Mouse (Mus musculus) frontal cortex, postnatal 36 days (tissue): ENCODE measurements around the gene Zw10.

Experiments used
- DNase-seq, 2 experiments: peaks; one replicate each; pipeline ENCODE4 v3.0.0; 2022; ENCODE audit warnings: low spot score in 2 of 2

The Zw10 gene

GRCm38 (mm10) chr9:49055333-49056205, at the start of gene Zw10:
Gene Zw10, plus strand, starts transcription at chr9:49055613.
- DNase-seq: peak; percentile 96

GRCm38 (mm10) chr9:49015824-49016223, 39.6 kb upstream of the Zw10 start:
- DNase-seq: no peak

DNA sequence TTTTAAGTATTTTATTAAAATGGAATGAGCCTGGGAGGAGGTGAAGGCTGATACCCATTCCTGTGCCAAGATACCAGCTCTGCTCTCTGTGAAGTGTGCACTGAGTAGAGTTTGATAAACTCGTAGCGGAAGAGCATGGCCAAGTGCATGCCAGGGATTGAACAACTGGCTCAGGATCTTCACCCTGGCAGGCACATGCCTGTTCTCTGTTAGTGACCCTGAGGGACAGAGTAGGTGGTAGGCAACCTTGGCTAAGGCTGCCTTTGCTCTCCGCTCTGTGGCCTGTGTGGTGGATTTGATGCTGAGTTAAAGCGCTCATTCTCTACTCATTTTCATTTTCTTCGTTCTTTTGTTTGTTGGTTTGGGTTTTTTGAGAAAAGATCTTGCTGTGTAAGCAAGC, 34.1 kb upstream of the Zw10 start:
- no peak for DNase-seq

GRCm38 (mm10) chr9:49023956-49024355, 31.5 kb upstream of the Zw10 start:
- DNase-seq: no peak

DNA sequence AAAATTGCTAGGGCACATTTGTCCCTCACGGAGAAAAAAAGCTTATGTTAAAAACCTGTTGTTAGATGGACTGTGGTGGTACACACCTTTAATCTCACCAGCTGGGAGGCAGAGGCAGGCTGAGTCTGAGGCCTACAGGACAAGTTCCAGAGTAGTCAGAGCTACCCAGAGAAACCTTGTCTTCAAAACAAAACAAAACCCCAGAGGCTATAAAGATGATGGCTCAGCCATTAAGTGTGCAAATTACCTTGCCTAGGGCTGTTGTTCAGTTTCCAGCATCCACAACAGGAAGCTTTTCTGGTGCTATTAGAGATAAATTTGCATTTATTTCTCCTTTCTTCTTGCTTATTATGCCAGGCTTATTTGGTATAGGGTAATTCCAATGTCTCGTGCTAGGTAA, 30.9 kb upstream of the Zw10 start:
- no peak for DNase-seq

GRCm38 (mm10) chr9:49034764-49035163, 20.6 kb upstream of the Zw10 start:
- peak; percentile 14 to 24 for DNase-seq

- DNase-seq: no peak
These were observed 4.5 kb upstream of the Zw10 start for GRCm38 (mm10) chr9:49050901-49051300.

DNA sequence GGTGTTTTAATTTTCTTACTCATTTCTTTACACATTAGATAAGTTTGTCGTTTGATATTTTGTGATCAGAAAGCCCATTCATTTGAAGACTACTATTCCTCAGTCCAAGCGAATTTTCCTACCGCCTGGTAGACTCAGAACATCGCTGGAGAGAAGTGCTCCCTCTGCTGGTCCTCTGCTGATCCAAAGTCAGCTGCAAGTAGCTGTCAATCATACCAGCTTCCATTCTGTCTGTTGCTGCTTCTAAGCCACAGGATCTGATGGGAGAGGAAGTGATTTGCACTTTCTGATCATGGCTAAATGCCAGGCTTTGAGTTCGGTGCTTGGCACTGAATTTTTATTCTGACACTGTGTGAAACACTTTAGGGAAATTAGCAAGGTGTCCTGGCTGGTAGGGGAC, 4.1 kb upstream of the Zw10 start:
- DNase-seq: peak; percentile 60 to 67

- no peak for DNase-seq
These were observed 1.4 kb upstream of the Zw10 start for GRCm38 (mm10) chr9:49054028-49054427.

GRCm38 (mm10) chr9:49076847-49077246, 21.4 kb downstream of the Zw10 start:
- DNase-seq: no peak

DNA sequence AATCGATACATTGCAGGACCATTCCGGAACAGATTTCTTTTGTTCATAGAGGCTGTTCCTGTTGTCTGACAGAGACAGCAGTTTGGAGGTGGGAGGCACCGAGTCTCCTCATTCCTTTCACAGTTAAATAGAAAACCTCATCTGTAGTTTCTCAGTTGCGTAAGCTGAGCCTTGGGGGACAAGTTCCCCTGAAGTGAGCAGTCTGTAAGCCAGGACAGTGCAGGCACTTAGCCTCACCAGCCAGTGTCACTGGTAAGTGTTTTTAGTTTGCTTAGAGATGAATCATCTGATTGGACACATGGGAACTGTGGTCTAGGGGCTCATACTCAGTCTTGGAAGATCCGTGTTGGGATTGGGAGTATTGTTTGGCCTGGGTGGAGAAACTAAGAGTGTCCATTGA, 25.7 kb downstream of the Zw10 start, which contains the start of gene Tmprss5:
Tmprss5 (plus strand) TSS at position 154 of the 400 bp plus-strand sequence.
- DNase-seq: no peak

DNA sequence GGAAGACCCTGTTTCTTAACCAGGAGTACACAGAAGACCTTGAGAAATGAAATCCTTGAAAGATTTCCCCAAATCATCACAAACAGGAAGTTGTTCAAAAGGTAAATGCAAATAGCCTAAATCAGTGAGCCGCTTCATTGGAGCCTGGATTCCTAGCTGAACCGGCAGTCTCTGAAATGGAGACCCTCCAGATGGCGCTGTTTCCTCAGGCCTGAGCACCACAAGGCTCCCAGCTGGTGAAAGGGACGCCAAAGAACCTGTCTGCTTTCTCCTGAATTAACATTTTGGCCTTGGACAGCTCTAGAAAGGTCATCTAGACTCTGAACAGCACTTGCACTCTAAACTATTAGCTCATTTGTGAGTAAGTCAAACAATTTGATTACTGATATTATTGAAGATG, 26.1 kb downstream of the Zw10 start:
- DNase-seq: peak; percentile 70 to 78

- no peak for DNase-seq
These were observed 31.9 kb downstream of the Zw10 start for GRCm38 (mm10) chr9:49087317-49087716.

- DNase-seq: no peak
These were observed 43.5 kb downstream of the Zw10 start for GRCm38 (mm10) chr9:49098871-49099270.

- DNase-seq: no peak
These were observed 46.9 kb downstream of the Zw10 start for GRCm38 (mm10) chr9:49102328-49102727.

DNA sequence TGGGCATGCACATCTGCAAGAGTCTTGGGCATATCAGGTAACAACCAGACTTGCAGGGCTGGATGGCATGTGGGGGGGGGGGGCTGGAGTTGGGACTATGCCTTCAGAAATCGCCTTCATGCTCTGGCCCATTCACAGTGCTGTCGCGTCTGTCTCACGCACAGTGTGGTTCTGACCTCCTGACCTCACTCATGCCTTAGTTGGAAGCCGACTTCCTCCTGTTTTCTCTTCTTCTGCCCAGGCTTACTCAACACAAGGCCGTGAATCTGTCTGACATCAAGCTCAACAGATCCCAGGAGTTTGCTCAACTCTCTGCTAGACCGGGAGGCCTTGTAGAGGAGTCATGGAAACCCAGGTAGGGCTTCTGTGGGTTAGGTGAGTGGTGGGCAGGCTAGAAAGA, 53.7 kb downstream of the Zw10 start:
- DNase-seq: no peak

- DNase-seq: no peak
These were observed 55.2 kb downstream of the Zw10 start for GRCm38 (mm10) chr9:49110476-49111220.

DNA sequence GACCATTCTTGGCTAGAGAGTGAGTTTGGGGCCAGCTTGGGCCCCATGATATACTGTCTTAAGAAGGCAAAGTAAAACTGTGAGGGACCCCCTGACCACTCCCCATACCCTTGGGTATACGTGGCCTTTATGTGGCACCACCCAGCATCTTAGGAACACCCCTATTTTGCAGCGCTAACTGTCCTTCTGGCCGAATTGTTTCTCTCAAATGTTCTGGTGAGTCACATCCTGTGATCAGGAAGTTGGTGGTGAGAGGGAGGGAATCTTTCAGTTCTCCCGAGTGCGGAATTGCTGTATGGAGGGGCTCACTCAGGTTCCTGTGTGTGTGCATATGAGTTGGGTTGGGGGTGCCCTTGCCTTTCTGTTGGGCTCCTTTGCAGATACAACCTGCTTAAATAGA, 55.9 kb downstream of the Zw10 start:
- no peak for DNase-seq

DNA sequence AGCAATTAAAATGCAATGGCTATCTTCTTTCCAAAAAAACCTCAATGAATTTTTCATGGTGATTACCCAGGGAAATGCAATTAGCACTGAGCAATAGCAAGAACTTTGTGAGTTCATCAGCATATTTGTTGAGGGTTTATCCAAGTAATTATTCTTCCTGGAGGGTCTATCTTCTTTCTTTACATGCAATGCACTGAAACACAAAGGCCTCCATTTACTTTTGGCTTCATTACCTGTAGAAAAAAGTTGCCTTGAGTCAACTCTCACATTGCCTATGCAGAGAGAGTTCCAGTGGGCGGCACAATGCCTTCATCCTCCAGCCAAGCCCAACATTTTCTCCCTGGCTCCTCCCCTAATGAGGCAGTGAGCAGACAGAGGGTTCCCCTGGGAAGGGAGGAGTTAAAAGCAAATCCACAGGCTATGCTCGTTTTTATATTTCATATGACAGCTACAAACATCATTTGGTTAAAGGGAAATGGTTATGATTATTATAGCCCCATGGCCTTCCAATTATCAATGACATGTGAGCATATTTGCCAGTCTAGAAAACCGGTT, 62.9 kb downstream of the Zw10 start:
- no peak for DNase-seq

DNA sequence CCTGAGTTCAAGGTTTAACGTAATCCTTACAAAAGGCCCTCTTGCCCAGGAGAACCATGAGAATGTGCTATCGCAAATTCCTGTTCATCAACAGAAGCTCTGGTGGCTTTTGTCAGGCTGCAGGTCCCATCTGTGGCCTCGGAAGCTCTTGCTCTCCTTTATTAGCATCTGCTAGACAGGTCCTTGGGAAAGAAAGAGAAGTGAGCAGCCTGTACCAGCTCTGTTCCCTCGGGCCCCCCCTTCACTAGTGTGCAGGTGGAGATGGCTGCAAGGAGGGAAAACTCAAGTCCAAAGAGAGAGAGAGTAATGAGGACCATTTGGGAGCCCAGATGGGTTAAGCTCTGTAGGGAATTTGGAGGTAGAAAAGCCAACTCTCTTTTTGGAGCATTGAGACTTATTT, 64.3 kb downstream of the Zw10 start:
- DNase-seq: no peak

DNA sequence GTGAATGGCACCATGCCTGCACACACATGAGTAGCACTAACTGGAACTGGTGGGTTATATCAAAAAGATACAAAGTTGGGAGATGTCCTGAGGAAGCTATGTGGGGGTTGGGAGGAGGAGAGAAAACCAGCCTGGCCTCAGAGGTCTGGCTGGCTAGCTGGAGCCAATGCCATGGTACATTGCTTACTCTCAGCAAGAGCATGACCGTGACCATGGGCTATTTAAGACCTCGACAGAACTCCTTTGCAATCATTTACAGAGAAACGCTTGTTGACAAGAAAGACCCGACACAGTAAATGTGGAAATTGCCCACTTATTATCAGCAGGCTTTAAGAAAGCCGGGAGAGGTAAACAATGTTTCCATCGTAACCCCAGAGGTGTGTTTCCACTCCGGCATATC, 70.3 kb downstream of the Zw10 start:
- DNase-seq: no peak
